Mouse (Mus musculus): ENCODE results near the gene Sycp1. TPM values are rescaled to one million over a fixed set of nuclear protein-coding genes. Genes with fewer than 3 reads are reported as not detected.

Gene Sycp1
- polyA plus RNA-seq, 1 experiment: not detected

GRCm38 (mm10) chr3:102787369-102787768 is 148.5 kb downstream of the Sycp1 start:
- 54% methylated on average over 4 of the region's 4 CpGs for WGBS
- TF ChIP-seq POLR2A (IDR thresholded peaks at IDR 0.05; ENCODE audit: insufficient read depth, low read depth, low read length) (no peak), CTCF (IDR thresholded peaks at IDR 0.05; ENCODE audit: insufficient read depth, low read depth, low read length) (no peak)

GRCm38 (mm10) chr3:102782618-102783017 is 153.3 kb downstream of the Sycp1 start, which contains the start of gene Tshb:
Gene Tshb (minus strand): TSS chr3:102782718.
- Histone ChIP-seq H3K4me1 (ENCODE audit: control insufficient read depth, insufficient read depth, low read length) (no peaks in the 10 kb centered on the region), H3K27ac (ENCODE audit: insufficient read depth, low read depth, low read length) (no peak within 1 kb of the TSS), H3K4me3 (ENCODE audit: insufficient read depth, low read depth, low read length) (no peak within 1 kb of the TSS)
- no peak for TF ChIP-seq CTCF (IDR thresholded peaks at IDR 0.05; ENCODE audit: insufficient read depth, low read depth, low read length)
- TF ChIP-seq POLR2A (IDR thresholded peaks at IDR 0.05; ENCODE audit: insufficient read depth, low read depth, low read length): no peak
- 74% methylated on average over 2 of the region's 2 CpGs for WGBS

More at GRCm38 (mm10) chr3:102787369-102787768, 148.5 kb downstream of the Sycp1 start:
- H3K4me3 ChIP-seq (ENCODE audit: insufficient read depth, low read depth, low read length): no peak overlapping the region
- H3K4me1 ChIP-seq (ENCODE audit: control insufficient read depth, insufficient read depth, low read length): no peaks in the 10 kb centered on the region
- H3K27ac ChIP-seq (ENCODE audit: insufficient read depth, low read depth, low read length): no peak overlapping the region

- no peak overlapping the region for H3K4me3 ChIP-seq (ENCODE audit: insufficient read depth, low read depth, low read length)
- no peaks in the 10 kb centered on the region for H3K4me1 ChIP-seq (ENCODE audit: control insufficient read depth, insufficient read depth, low read length)
- TF ChIP-seq CTCF (IDR thresholded peaks at IDR 0.05; ENCODE audit: insufficient read depth, low read depth, low read length) (no peak), POLR2A (IDR thresholded peaks at IDR 0.05; ENCODE audit: insufficient read depth, low read depth, low read length) (no peak)
- H3K27ac ChIP-seq (ENCODE audit: insufficient read depth, low read depth, low read length): no peak overlapping the region
- whole genome bisulfite sequencing: 94% methylated on average over 4 of the region's 4 CpGs
Observed at GRCm38 (mm10) chr3:102773018-102773417, 162.9 kb downstream of the Sycp1 start.

Other genes starting within 250 kb of the Sycp1 start
- not detected in 2 replicates for gene Tspan2, start 201.6 kb downstream of the Sycp1 start, polyA plus RNA-seq (2012; ENCODE audit: insufficient read depth, insufficient read length, low replicate concordance, missing spikeins)
- gene Tshb, start 153.4 kb downstream of the Sycp1 start, polyA plus RNA-seq (2012; ENCODE audit: insufficient read depth, insufficient read length, low replicate concordance, missing spikeins): not detected in 2 replicates
- not detected in 2 replicates for gene Nr1h5, start 28.0 kb upstream of the Sycp1 start, polyA plus RNA-seq (2012; ENCODE audit: insufficient read depth, insufficient read length, low replicate concordance, missing spikeins)
- gene Sike1, start 59.6 kb upstream of the Sycp1 start, polyA plus RNA-seq (2012; ENCODE audit: insufficient read depth, insufficient read length, low replicate concordance, missing spikeins): not detected in 2 replicates
- 177 and 363 TPM in 2 replicates for gene Csde1, start 84.3 kb upstream of the Sycp1 start, polyA plus RNA-seq (2012; ENCODE audit: insufficient read depth, insufficient read length, low replicate concordance, missing spikeins)
- not detected in 2 replicates for gene Nras, start 122.2 kb upstream of the Sycp1 start, polyA plus RNA-seq (2012; ENCODE audit: insufficient read depth, insufficient read length, low replicate concordance, missing spikeins)
- not detected in 2 replicates for gene Ampd1, start 137.9 kb upstream of the Sycp1 start, polyA plus RNA-seq (2012; ENCODE audit: insufficient read depth, insufficient read length, low replicate concordance, missing spikeins)
- gene Dennd2c, start 166.5 kb upstream of the Sycp1 start, polyA plus RNA-seq (2012; ENCODE audit: insufficient read depth, insufficient read length, low replicate concordance, missing spikeins): not detected in 2 replicates
- not detected in 2 replicates for gene Bcas2, start 235.6 kb upstream of the Sycp1 start, polyA plus RNA-seq (2012; ENCODE audit: insufficient read depth, insufficient read length, low replicate concordance, missing spikeins)

All from olfactory bulb, adult 2 months (tissue).